Mouse (Mus musculus): ENCODE results near the gene Smoc1. TPM values are rescaled to one million over a fixed set of nuclear protein-coding genes. Genes with fewer than 3 reads are reported as not detected.
A peak's percentile ranks its signal among the peaks of the same experiment; 100 is the strongest.

Gene Smoc1
- polyA plus RNA-seq, 1 experiment from 2014 or later, result 9.2 TPM

- H3K4me2 ChIP-seq, result no peak overlapping the region
- H3K27me3 ChIP-seq, result no peaks in the 10 kb centered on the region
- no peak for ATAC-seq (ENCODE audit: low read depth)
- no peak overlapping the region for H3K4me3 ChIP-seq
- H3K9ac ChIP-seq, result no peak overlapping the region
- H3K9me3 ChIP-seq, result no peaks in the 10 kb centered on the region
- WGBS, result 51% methylated on average over 3 of the region's 3 CpGs
- no peak overlapping the region for H3K27ac ChIP-seq (replicated peaks)
- no peaks in the 10 kb centered on the region for H3K4me1 ChIP-seq (replicated peaks)
- H3K36me3 ChIP-seq, result no peaks in the 10 kb centered on the region; the same call in 1 of the 2 replicates
Observed at GRCm38 (mm10) chr12:81182073-81182472, 155.5 kb downstream of the Smoc1 start.

GRCm38 (mm10) chr12:81184967-81185366 lies 158.4 kb downstream of the Smoc1 start:
- Histone ChIP-seq H3K4me2 (no peak overlapping the region), H3K9ac (no peak overlapping the region), H3K4me3 (no peak overlapping the region), H3K27me3 (no peaks in the 10 kb centered on the region), H3K9me3 (no peaks in the 10 kb centered on the region), H3K4me1 (replicated peaks) (no peaks in the 10 kb centered on the region), H3K27ac (replicated peaks) (no peak overlapping the region), H3K36me3 (no peaks in the 10 kb centered on the region; the same call in 1 of the 2 replicates)
- 92% methylated on average over 2 of the region's 2 CpGs for WGBS
- ATAC-seq (ENCODE audit: low read depth), result no peak

- ATAC-seq (ENCODE audit: low read depth), result no peak
- Histone ChIP-seq H3K27ac (replicated peaks) (no peak overlapping the region), H3K9me3 (no peaks in the 10 kb centered on the region), H3K4me3 (no peak overlapping the region), H3K27me3 (no peaks in the 10 kb centered on the region), H3K9ac (no peak overlapping the region), H3K4me2 (no peak overlapping the region), H3K4me1 (replicated peaks) (no peaks in the 10 kb centered on the region), H3K36me3 (no peaks in the 10 kb centered on the region)
- 92% methylated on average over 4 of the region's 4 CpGs for WGBS
Observed at GRCm38 (mm10) chr12:81186081-81186480, 159.5 kb downstream of the Smoc1 start.

GRCm38 (mm10) chr12:81186668-81187067 lies 160.1 kb downstream of the Smoc1 start:
- H3K36me3 ChIP-seq, result no peaks in the 10 kb centered on the region
- H3K27me3 ChIP-seq, result no peaks in the 10 kb centered on the region
- WGBS, result 97% methylated on average over 3 of the region's 3 CpGs
- no peak overlapping the region for H3K27ac ChIP-seq (replicated peaks)
- ATAC-seq (ENCODE audit: low read depth), result no peak
- no peak overlapping the region for H3K4me3 ChIP-seq
- no peak overlapping the region for H3K9ac ChIP-seq
- no peak overlapping the region for H3K4me2 ChIP-seq
- H3K4me1 ChIP-seq (replicated peaks), result no peaks in the 10 kb centered on the region
- H3K9me3 ChIP-seq, result no peaks in the 10 kb centered on the region

- no peaks in the 10 kb centered on the region for H3K36me3 ChIP-seq
- ATAC-seq (ENCODE audit: low read depth), result no peak
- 87% methylated on average over 3 of the region's 3 CpGs for WGBS
- no peak overlapping the region for H3K4me2 ChIP-seq
- no peak overlapping the region for H3K4me3 ChIP-seq
- no peaks in the 10 kb centered on the region for H3K4me1 ChIP-seq (replicated peaks)
- H3K9ac ChIP-seq, result no peak overlapping the region
- H3K27me3 ChIP-seq, result no peaks in the 10 kb centered on the region
- no peak overlapping the region for H3K27ac ChIP-seq (replicated peaks)
- no peaks in the 10 kb centered on the region for H3K9me3 ChIP-seq
Observed at GRCm38 (mm10) chr12:81188423-81188822, 161.8 kb downstream of the Smoc1 start.

GRCm38 (mm10) chr12:81188996-81189395 lies 162.4 kb downstream of the Smoc1 start:
- H3K9me3 ChIP-seq, result no peaks in the 10 kb centered on the region

GRCm38 (mm10) chr12:81189636-81190035 lies 163.0 kb downstream of the Smoc1 start:
- WGBS, result 78% methylated on average over 1 of the region's 1 CpGs
- H3K36me3 ChIP-seq, result no peaks in the 10 kb centered on the region

More at GRCm38 (mm10) chr12:81188996-81189395, 162.4 kb downstream of the Smoc1 start:
- Histone ChIP-seq H3K4me3 (no peak overlapping the region), H3K36me3 (no peaks in the 10 kb centered on the region), H3K27ac (replicated peaks) (no peak overlapping the region), H3K4me1 (replicated peaks) (no peaks in the 10 kb centered on the region), H3K4me2 (no peak overlapping the region), H3K9ac (no peak overlapping the region), H3K27me3 (no peaks in the 10 kb centered on the region)
- WGBS, result 91% methylated on average over 4 of the region's 4 CpGs
- no peak for ATAC-seq (ENCODE audit: low read depth)

GRCm38 (mm10) chr12:81193968-81194367 lies 167.4 kb downstream of the Smoc1 start:
- 91% methylated on average over 2 of the region's 2 CpGs for WGBS
- no peak for ATAC-seq (ENCODE audit: low read depth)

More at GRCm38 (mm10) chr12:81189636-81190035, 163.0 kb downstream of the Smoc1 start:
- Histone ChIP-seq H3K27me3 (no peaks in the 10 kb centered on the region), H3K4me2 (no peak overlapping the region), H3K9ac (no peak overlapping the region), H3K4me1 (replicated peaks) (no peaks in the 10 kb centered on the region), H3K9me3 (no peaks in the 10 kb centered on the region), H3K27ac (replicated peaks) (no peak overlapping the region), H3K4me3 (no peak overlapping the region)
- no peak for ATAC-seq (ENCODE audit: low read depth)

GRCm38 (mm10) chr12:81197468-81198075 lies 171.0 kb downstream of the Smoc1 start:
- no peak overlapping the region for H3K4me3 ChIP-seq
- 79% methylated on average over 5 of the region's 5 CpGs for WGBS
- no peaks in the 10 kb centered on the region for H3K9me3 ChIP-seq
- H3K36me3 ChIP-seq, result no peaks in the 10 kb centered on the region
- H3K4me2 ChIP-seq, result no peak overlapping the region
- H3K27ac ChIP-seq (replicated peaks), result no peak overlapping the region
- 0 out of 2 replicates have a peak, but pooled peaks cover 3% of the 10 kb centered on the region for H3K4me1 ChIP-seq (replicated peaks)
- no peak for ATAC-seq (ENCODE audit: low read depth)
- no peak overlapping the region for H3K9ac ChIP-seq
- H3K27me3 ChIP-seq, result no peaks in the 10 kb centered on the region

More at GRCm38 (mm10) chr12:81193968-81194367, 167.4 kb downstream of the Smoc1 start:
- Histone ChIP-seq H3K4me3 (no peak overlapping the region), H3K9me3 (no peaks in the 10 kb centered on the region), H3K27me3 (no peaks in the 10 kb centered on the region), H3K36me3 (no peaks in the 10 kb centered on the region), H3K27ac (replicated peaks) (no peak overlapping the region), H3K4me1 (replicated peaks) (no peaks in the 10 kb centered on the region), H3K9ac (no peak overlapping the region), H3K4me2 (no peak overlapping the region)

- Histone ChIP-seq H3K4me2 (peak overlapping the region; percentile 25), H3K9me3 (no peaks in the 10 kb centered on the region), H3K4me3 (no peak overlapping the region), H3K4me1 (replicated peaks) (0 out of 2 replicates have a peak, but pooled peaks cover 7% of the 10 kb centered on the region), H3K27me3 (no peaks in the 10 kb centered on the region), H3K9ac (no peak overlapping the region; the same call in 1 of the 2 replicates), H3K36me3 (no peaks in the 10 kb centered on the region), H3K27ac (replicated peaks) (no peak overlapping the region)
- peak; percentile 86 for ATAC-seq (ENCODE audit: low read depth)
- whole genome bisulfite sequencing, result 32% methylated on average over 23 of the region's 23 CpGs
Observed at GRCm38 (mm10) chr12:81199280-81199955, 172.8 kb downstream of the Smoc1 start.

GRCm38 (mm10) chr12:81203226-81203625 lies 176.6 kb downstream of the Smoc1 start:
- H3K27me3 ChIP-seq, result no peaks in the 10 kb centered on the region
- H3K27ac ChIP-seq (replicated peaks), result no peak overlapping the region
- ATAC-seq (ENCODE audit: low read depth), result no peak
- no peak overlapping the region for H3K9ac ChIP-seq
- no peaks in the 10 kb centered on the region for H3K36me3 ChIP-seq
- no peak overlapping the region for H3K4me3 ChIP-seq
- H3K4me1 ChIP-seq (replicated peaks), result 0 out of 2 replicates have a peak, but pooled peaks cover 7% of the 10 kb centered on the region
- no peaks in the 10 kb centered on the region for H3K9me3 ChIP-seq
- 12% methylated on average over 1 of the region's 1 CpGs for WGBS
- no peak overlapping the region for H3K4me2 ChIP-seq

GRCm38 (mm10) chr12:81205619-81206560 lies 179.3 kb downstream of the Smoc1 start:
- H3K4me2 ChIP-seq, result no peak overlapping the region
- H3K27me3 ChIP-seq, result no peaks in the 10 kb centered on the region
- no peaks in the 10 kb centered on the region for H3K36me3 ChIP-seq
- 0 out of 2 replicates have a peak, but pooled peaks cover 5% of the 10 kb centered on the region for H3K4me1 ChIP-seq (replicated peaks)
- no peak overlapping the region for H3K27ac ChIP-seq (replicated peaks)
- H3K4me3 ChIP-seq, result no peak overlapping the region
- no peak for ATAC-seq (ENCODE audit: low read depth)
- H3K9ac ChIP-seq, result no peak overlapping the region
- 29% methylated on average over 6 of the region's 6 CpGs for WGBS
- H3K9me3 ChIP-seq, result no peaks in the 10 kb centered on the region

Data from neural tube, embryonic 13.5 days (tissue).